Mouse (Mus musculus): ENCODE measurements at regions not wholly inside any gene's neighbourhood (a gene's known extent, or its start where the extent isn't known, plus 50 kb on each side); places are given as distances from the start of the nearest gene placed in this dataset.

DNA sequence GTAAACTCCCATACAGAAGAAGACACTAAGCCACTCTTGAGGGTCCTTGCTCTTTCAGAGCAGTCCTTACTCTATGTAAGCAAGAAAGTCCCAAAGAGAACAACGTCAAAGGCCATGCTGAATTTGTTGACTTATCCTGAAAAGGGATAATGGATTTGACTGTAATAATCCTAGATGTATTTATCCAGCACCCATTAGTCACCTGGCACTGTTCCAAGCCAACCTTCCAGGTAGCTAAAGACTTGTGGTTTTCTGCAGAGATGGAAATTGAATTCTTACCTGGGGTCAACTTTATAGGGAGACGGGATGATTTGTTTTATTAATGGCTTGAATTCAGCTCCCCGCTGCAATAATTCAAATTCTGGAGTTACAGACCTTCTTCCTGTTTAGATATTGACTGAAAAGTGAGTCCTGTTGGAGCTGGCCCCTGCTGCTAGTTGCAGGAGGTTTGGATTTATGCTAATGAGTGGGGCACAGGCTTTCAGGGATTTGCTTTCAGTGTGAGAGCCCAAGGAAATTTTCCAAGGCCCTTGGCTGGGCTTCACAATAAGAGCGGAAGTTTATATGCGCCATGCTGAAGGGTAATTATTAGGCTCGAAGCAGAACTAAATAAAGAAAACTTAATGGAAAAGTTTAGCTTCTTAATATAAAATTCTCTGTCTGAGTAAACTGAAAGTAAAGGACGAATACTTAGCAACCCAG is 552.3 kb downstream of the Olfm4 start:
- H3K4me3 ChIP-seq (replicated peaks; ENCODE audit: control insufficient read depth, low read depth, low read length): no peak overlapping the region
- WGBS: 62% methylated on average over 7 of the region's 7 CpGs
- H3K4me1 ChIP-seq (ENCODE audit: control insufficient read depth, insufficient read depth, low read length): no peaks in the 10 kb centered on the region
- TF ChIP-seq CTCF (IDR thresholded peaks at IDR 0.05; ENCODE audit: control insufficient read depth, insufficient read depth, low read length): no peak
- no peak for TF ChIP-seq POLR2A (IDR thresholded peaks at IDR 0.05; ENCODE audit: borderline replicate concordance, control insufficient read depth, low read depth, low read length)
- no peak overlapping the region for H3K27ac ChIP-seq (ENCODE audit: control insufficient read depth, insufficient read depth, low read depth, low read length, poor library complexity)

DNA sequence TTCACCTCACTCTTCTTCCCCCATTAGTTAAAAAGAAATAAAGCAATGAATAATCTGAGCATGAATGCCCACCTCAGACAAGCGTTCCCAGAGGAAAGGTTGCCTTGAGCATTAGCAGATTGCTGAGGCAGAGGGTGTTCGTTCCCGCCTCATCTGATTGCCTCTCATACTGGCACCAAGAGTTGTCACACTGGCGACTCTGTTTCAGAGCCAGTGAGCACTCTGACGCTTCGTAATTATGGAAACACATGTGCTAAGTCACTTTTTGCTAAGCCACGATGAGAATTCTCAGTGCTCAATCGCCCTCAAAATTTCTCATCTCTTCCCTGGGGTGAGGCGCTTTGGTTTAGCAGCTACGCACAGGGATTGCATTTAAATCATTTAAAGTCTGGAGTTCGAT is 576.1 kb downstream of the Olfm4 start:
- no peaks in the 10 kb centered on the region for H3K4me1 ChIP-seq (ENCODE audit: control insufficient read depth, insufficient read depth, low read length)
- 74% methylated on average over 11 of the region's 11 CpGs for WGBS
- TF ChIP-seq CTCF (IDR thresholded peaks at IDR 0.05; ENCODE audit: control insufficient read depth, insufficient read depth, low read length) (no peak), POLR2A (IDR thresholded peaks at IDR 0.05; ENCODE audit: borderline replicate concordance, control insufficient read depth, low read depth, low read length) (no peak)
- no peak overlapping the region for H3K4me3 ChIP-seq (replicated peaks; ENCODE audit: control insufficient read depth, low read depth, low read length)
- no peak overlapping the region for H3K27ac ChIP-seq (ENCODE audit: control insufficient read depth, insufficient read depth, low read depth, low read length, poor library complexity)

All from bone marrow, adult 2 months (tissue).